Mouse (Mus musculus): Measurements from ENCODE around the gene Gsta3.

DNA sequence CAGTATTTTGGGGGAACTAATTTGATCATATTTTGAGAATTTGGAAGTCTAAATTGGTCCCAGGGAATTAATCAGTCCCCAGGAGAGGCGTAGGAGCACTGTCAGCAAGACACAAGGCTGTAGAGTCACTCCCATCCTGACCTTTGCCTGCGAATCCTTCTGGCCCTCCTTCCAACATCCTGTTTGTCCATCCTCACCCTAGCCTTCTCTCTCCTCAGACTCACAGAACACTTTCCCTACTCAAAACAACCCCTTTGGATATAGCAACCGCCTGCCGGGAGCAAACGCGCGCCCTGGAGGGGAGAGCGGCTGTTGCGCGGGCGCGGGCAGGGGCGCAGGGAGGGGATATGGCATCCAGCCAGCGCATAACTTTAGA, 31.7 kb downstream of the Gsta3 start:
- no peak for TF ChIP-seq CTCF (IDR thresholded peaks at IDR 0.05; ENCODE audit: insufficient read depth, low read depth, low read length)
- no peak for TF ChIP-seq POLR2A (IDR thresholded peaks at IDR 0.05; ENCODE audit: insufficient read depth, low read depth, low read length)

Measured in olfactory bulb, adult 2 months (tissue).